Mouse (Mus musculus): ENCODE data around the gene Nipal1. TPM values are rescaled to one million over a fixed set of nuclear protein-coding genes. Genes with fewer than 3 reads are reported as not detected.

The Nipal1 gene
- total and polyA plus RNA-seq, 3 experiments = not detected

- 66% methylated on average over 9 of the region's 9 CpGs for WGBS
- DNase-seq = no peak
- Histone ChIP-seq H3K79me2 (replicated peaks; ENCODE audit: control insufficient read depth, insufficient read depth, low read length) (no peaks in the 10 kb centered on the region), H3K27ac (no peak overlapping the region), H3K4me3 (no peak overlapping the region), H3K36me3 (ENCODE audit: control insufficient read depth, insufficient read depth, low read length) (no peaks in the 10 kb centered on the region), H3K9ac (ENCODE audit: low read depth, low read length) (no peak overlapping the region), H3K27me3 (ENCODE audit: control insufficient read depth, insufficient read depth, low read length) (no peaks in the 10 kb centered on the region), H3K4me1 (ENCODE audit: control insufficient read depth, insufficient read depth, low read length) (no peaks in the 10 kb centered on the region)
- intact Hi-C loops (cut with DNase I) = no loop called here
- TF ChIP-seq EP300 (IDR thresholded peaks at IDR 0.05; ENCODE audit: insufficient read depth, low read depth, low read length) (no peak), POLR2A (IDR thresholded peaks at IDR 0.05; ENCODE audit: insufficient read depth, low read depth, low read length) (no peak), CTCF (IDR thresholded peaks at IDR 0.05) (no peak)
Measured at GRCm38 (mm10) chr5:72634791-72635271, 12.8 kb upstream of the Nipal1 start.

GRCm38 (mm10) chr5:72636122-72636521 lies 11.5 kb upstream of the Nipal1 start:
- Histone ChIP-seq H3K9ac (ENCODE audit: low read depth, low read length) (no peak overlapping the region), H3K27ac (no peak overlapping the region), H3K79me2 (replicated peaks; ENCODE audit: control insufficient read depth, insufficient read depth, low read length) (no peaks in the 10 kb centered on the region), H3K4me1 (ENCODE audit: control insufficient read depth, insufficient read depth, low read length) (no peaks in the 10 kb centered on the region), H3K4me3 (no peak overlapping the region), H3K36me3 (ENCODE audit: control insufficient read depth, insufficient read depth, low read length) (no peaks in the 10 kb centered on the region), H3K27me3 (ENCODE audit: control insufficient read depth, insufficient read depth, low read length) (no peaks in the 10 kb centered on the region)
- intact Hi-C loops (cut with DNase I) = no loop called here
- 32% methylated on average over 3 of the region's 3 CpGs for WGBS
- no peak for TF ChIP-seq POLR2A (IDR thresholded peaks at IDR 0.05; ENCODE audit: insufficient read depth, low read depth, low read length)
- DNase-seq = no peak

GRCm38 (mm10) chr5:72636576-72636975 lies 11.0 kb upstream of the Nipal1 start:
- no peak overlapping the region for H3K9ac ChIP-seq (ENCODE audit: low read depth, low read length)
- H3K79me2 ChIP-seq (replicated peaks; ENCODE audit: control insufficient read depth, insufficient read depth, low read length) = no peaks in the 10 kb centered on the region
- TF ChIP-seq POLR2A (IDR thresholded peaks at IDR 0.05; ENCODE audit: insufficient read depth, low read depth, low read length) (no peak), EP300 (IDR thresholded peaks at IDR 0.05; ENCODE audit: insufficient read depth, low read depth, low read length) (no peak), CTCF (IDR thresholded peaks at IDR 0.05) (no peak)
- H3K36me3 ChIP-seq (ENCODE audit: control insufficient read depth, insufficient read depth, low read length) = no peaks in the 10 kb centered on the region
- no peak for DNase-seq
- no peaks in the 10 kb centered on the region for H3K4me1 ChIP-seq (ENCODE audit: control insufficient read depth, insufficient read depth, low read length)
- no peaks in the 10 kb centered on the region for H3K27me3 ChIP-seq (ENCODE audit: control insufficient read depth, insufficient read depth, low read length)
- no peak overlapping the region for H3K4me3 ChIP-seq
- intact Hi-C loops (cut with DNase I) = no loop called here
- H3K27ac ChIP-seq = no peak overlapping the region
- 75% methylated on average over 3 of the region's 3 CpGs for WGBS

GRCm38 (mm10) chr5:72640072-72640471 lies 7.5 kb upstream of the Nipal1 start:
- Histone ChIP-seq H3K27ac (no peak overlapping the region), H3K79me2 (replicated peaks; ENCODE audit: control insufficient read depth, insufficient read depth, low read length) (no peaks in the 10 kb centered on the region), H3K4me3 (no peak overlapping the region), H3K36me3 (ENCODE audit: control insufficient read depth, insufficient read depth, low read length) (no peaks in the 10 kb centered on the region), H3K9ac (ENCODE audit: low read depth, low read length) (no peak overlapping the region), H3K4me1 (ENCODE audit: control insufficient read depth, insufficient read depth, low read length) (no peaks in the 10 kb centered on the region), H3K27me3 (ENCODE audit: control insufficient read depth, insufficient read depth, low read length) (no peaks in the 10 kb centered on the region)
- TF ChIP-seq EP300 (IDR thresholded peaks at IDR 0.05; ENCODE audit: insufficient read depth, low read depth, low read length) (no peak), POLR2A (IDR thresholded peaks at IDR 0.05; ENCODE audit: insufficient read depth, low read depth, low read length) (no peak), CTCF (IDR thresholded peaks at IDR 0.05) (no peak)
- WGBS = 97% methylated on average over 1 of the region's 1 CpGs
- no peak for DNase-seq
- intact Hi-C loops (cut with DNase I) = no loop called here

GRCm38 (mm10) chr5:72643655-72644054 lies 3.9 kb upstream of the Nipal1 start:
- TF ChIP-seq CTCF (IDR thresholded peaks at IDR 0.05) = no peak
- no peak for TF ChIP-seq EP300 (IDR thresholded peaks at IDR 0.05; ENCODE audit: insufficient read depth, low read depth, low read length)
- no peak for TF ChIP-seq POLR2A (IDR thresholded peaks at IDR 0.05; ENCODE audit: insufficient read depth, low read depth, low read length)
- Histone ChIP-seq H3K27ac (no peak overlapping the region), H3K9ac (ENCODE audit: low read depth, low read length) (no peak overlapping the region), H3K4me1 (ENCODE audit: control insufficient read depth, insufficient read depth, low read length) (no peaks in the 10 kb centered on the region), H3K4me3 (no peak overlapping the region), H3K79me2 (replicated peaks; ENCODE audit: control insufficient read depth, insufficient read depth, low read length) (no peaks in the 10 kb centered on the region), H3K36me3 (ENCODE audit: control insufficient read depth, insufficient read depth, low read length) (no peaks in the 10 kb centered on the region), H3K27me3 (ENCODE audit: control insufficient read depth, insufficient read depth, low read length) (0 out of 2 replicates have a peak, but pooled peaks cover 2% of the 10 kb centered on the region)
- intact Hi-C loops (cut with DNase I) = no loop called here
- 56% methylated on average over 7 of the region's 7 CpGs for WGBS
- DNase-seq = no peak

- H3K79me2 ChIP-seq (replicated peaks; ENCODE audit: control insufficient read depth, insufficient read depth, low read length) = no peaks in the 10 kb centered on the region
- no peak for TF ChIP-seq POLR2A (IDR thresholded peaks at IDR 0.05; ENCODE audit: insufficient read depth, low read depth, low read length)
- TF ChIP-seq CTCF (IDR thresholded peaks at IDR 0.05) = no peak
- no peak for TF ChIP-seq EP300 (IDR thresholded peaks at IDR 0.05; ENCODE audit: insufficient read depth, low read depth, low read length)
- H3K27ac ChIP-seq = no peak within 1 kb of the TSS
- 83% methylated on average over 1 of the region's 1 CpGs for WGBS
- H3K4me1 ChIP-seq (ENCODE audit: control insufficient read depth, insufficient read depth, low read length) = no peaks in the 10 kb centered on the region
- H3K36me3 ChIP-seq (ENCODE audit: control insufficient read depth, insufficient read depth, low read length) = no peaks in the 10 kb centered on the region
- intact Hi-C loops (cut with DNase I) = no loop called here
- no peak within 1 kb of the TSS for H3K4me3 ChIP-seq
- 0 out of 2 replicates have a peak, but pooled peaks cover 2% of the 10 kb centered on the region for H3K27me3 ChIP-seq (ENCODE audit: control insufficient read depth, insufficient read depth, low read length)
- H3K9ac ChIP-seq (ENCODE audit: low read depth, low read length) = no peak within 1 kb of the TSS
- DNase-seq = no peak
Measured at GRCm38 (mm10) chr5:72644175-72644574, 3.4 kb upstream of the Nipal1 start, which contains the start of gene Cnga1. Gene Cnga1, minus strand, starts transcription at chr5:72644275.
